Mouse (Mus musculus) hindbrain, embryonic 12.5 days (tissue): ENCODE results near the gene Zfp408. TPM values are rescaled to one million over a fixed set of nuclear protein-coding genes. Genes with fewer than 3 reads are reported as not detected.
"Not testable (repeated sequence)": the region's sequence is repeated elsewhere in the genome, so short reads cannot be mapped to it uniquely, and the experiment has no call there.

Source experiments
- ATAC-seq: fragments of 200-750 bp; cut with Nextera tagmentation; 2 replicates; pipeline ENCODE4 v1.8.0; 2017; ENCODE audit warnings: moderate TSS enrichment; ENCODE audit not compliant: low FRiP score
- H3K27ac ChIP-seq: fragments of 300-500 bp; sonication (generic); 2 replicates; pipeline ENCODE4 v1.5.1; 2016; ENCODE audit warnings: mild to moderate bottlenecking
- H3K27me3 ChIP-seq: fragments of 300-500 bp; sonication (generic); 2 replicates; pipeline ENCODE4 v1.6.1; 2016; ENCODE audit warnings: mild to moderate bottlenecking
- H3K36me3 ChIP-seq: fragments of 300-500 bp; sonication (generic); 2 replicates; pipeline ENCODE4 v1.6.1; 2016; ENCODE audit warnings: mild to moderate bottlenecking
- H3K4me1 ChIP-seq: fragments of 300-500 bp; sonication (generic); 2 replicates; pipeline ENCODE4 v1.6.1; 2016
- H3K4me2 ChIP-seq: fragments of 300-500 bp; sonication (generic); replicated peaks from 2 replicates; pipeline ENCODE4 v1.6.1; 2016; ENCODE audit warnings: mild to moderate bottlenecking
- H3K4me3 ChIP-seq: fragments of 300-500 bp; sonication (generic); 2 replicates; pipeline ENCODE4 v1.5.1; 2016; ENCODE audit warnings: mild to moderate bottlenecking
- H3K9ac ChIP-seq: fragments of 300-500 bp; sonication (generic); 2 replicates; pipeline ENCODE4 v1.6.1; 2016; ENCODE audit warnings: mild to moderate bottlenecking, moderate library complexity
- H3K9me3 ChIP-seq: fragments of 300-500 bp; sonication (generic); replicated peaks from 2 replicates; pipeline ENCODE4 v1.6.1; 2016; ENCODE audit warnings: mild to moderate bottlenecking
- WGBS: fragments of 180-500 bp; shearing (Covaris S2); methylation state at CpG from one replicate; pipeline ENCODE4 v1.1.7; 2016; 5-methylcytosine and 5-hydroxymethylcytosine counted together
- polyA plus RNA-seq: library from polyadenylated mRNA; unstranded; fragments of >200 nt; fragmentation: Nextera tagmentation; extraction: Ambion mirVana; gene quantifications from 2 replicates; pipeline ENCODE4 v1.2.1, GENCODE M21; 2016

Zfp408 gene
- polyA plus RNA-seq, 1 experiment from 2014 or later = 13.0 TPM

GRCm38 (mm10) chr2:91630384-91630783, 19.2 kb downstream of the Zfp408 start:
- H3K4me2 ChIP-seq = no peak overlapping the region
- H3K36me3 ChIP-seq = no peaks in the 10 kb centered on the region
- no peak for ATAC-seq
- H3K27me3 ChIP-seq = no peaks in the 10 kb centered on the region
- no peaks in the 10 kb centered on the region for H3K4me1 ChIP-seq
- H3K27ac ChIP-seq = no peak overlapping the region
- H3K4me3 ChIP-seq = no peak overlapping the region
- H3K9ac ChIP-seq = no peak overlapping the region
- 94% methylated on average over 12 of the region's 12 CpGs for WGBS
- H3K9me3 ChIP-seq = no peaks in the 10 kb centered on the region

- no peaks in the 10 kb centered on the region for H3K9me3 ChIP-seq
Measured at GRCm38 (mm10) chr2:91629682-91630081, 19.9 kb downstream of the Zfp408 start.

GRCm38 (mm10) chr2:91628171-91628570, 21.4 kb downstream of the Zfp408 start:
- H3K4me1 ChIP-seq = no peaks in the 10 kb centered on the region
- WGBS = 92% methylated on average over 8 of the region's 8 CpGs
- no peaks in the 10 kb centered on the region for H3K9me3 ChIP-seq
- no peak overlapping the region for H3K27ac ChIP-seq
- H3K4me3 ChIP-seq = no peak overlapping the region
- no peaks in the 10 kb centered on the region for H3K27me3 ChIP-seq
- H3K36me3 ChIP-seq = peaks cover 6% of the 10 kb centered on the region; the same call in 1 of the 2 replicates
- ATAC-seq = no peak
- H3K4me2 ChIP-seq = no peak overlapping the region
- H3K9ac ChIP-seq = no peak overlapping the region

More at GRCm38 (mm10) chr2:91629682-91630081, 19.9 kb downstream of the Zfp408 start:
- Histone ChIP-seq H3K36me3 (no peaks in the 10 kb centered on the region), H3K4me1 (no peaks in the 10 kb centered on the region), H3K4me3 (no peak overlapping the region), H3K27me3 (no peaks in the 10 kb centered on the region), H3K4me2 (no peak overlapping the region), H3K9ac (no peak overlapping the region), H3K27ac (no peak overlapping the region)
- 86% methylated on average over 18 of the region's 18 CpGs for WGBS
- ATAC-seq = no peak

GRCm38 (mm10) chr2:91627486-91627885, 22.1 kb downstream of the Zfp408 start:
- H3K27ac ChIP-seq = no peak overlapping the region
- H3K9me3 ChIP-seq = no peaks in the 10 kb centered on the region
- H3K9ac ChIP-seq = no peak overlapping the region; the same call in 1 of the 2 replicates
- no peak overlapping the region for H3K4me2 ChIP-seq
- no peaks in the 10 kb centered on the region for H3K4me1 ChIP-seq
- H3K27me3 ChIP-seq = no peaks in the 10 kb centered on the region
- peaks cover 11% of the 10 kb centered on the region; the same call in 1 of the 2 replicates for H3K36me3 ChIP-seq
- WGBS = 79% methylated on average over 5 of the region's 5 CpGs
- no peak overlapping the region for H3K4me3 ChIP-seq
- no peak for ATAC-seq

- not testable (repeated sequence) for H3K4me1 ChIP-seq
- 93% methylated on average over 7 of the region's 7 CpGs for WGBS
Measured at GRCm38 (mm10) chr2:91623366-91623765, 26.2 kb downstream of the Zfp408 start.

GRCm38 (mm10) chr2:91622356-91622755, 27.2 kb downstream of the Zfp408 start:
- Histone ChIP-seq H3K9ac (no peak overlapping the region), H3K36me3 (peaks cover 57% of the 10 kb centered on the region), H3K27ac (no peak overlapping the region), H3K27me3 (no peaks in the 10 kb centered on the region), H3K4me1 (no peaks in the 10 kb centered on the region), H3K9me3 (no peaks in the 10 kb centered on the region), H3K4me2 (no peak overlapping the region), H3K4me3 (no peak overlapping the region)
- 95% methylated on average over 5 of the region's 5 CpGs for WGBS
- no peak for ATAC-seq

More at GRCm38 (mm10) chr2:91623366-91623765, 26.2 kb downstream of the Zfp408 start:
- ATAC-seq, H3K27me3 ChIP-seq, H3K27ac ChIP-seq, H3K9me3 ChIP-seq, H3K9ac ChIP-seq, H3K4me2 ChIP-seq, H3K4me3 ChIP-seq: not testable (repeated sequence)
- H3K36me3 ChIP-seq = peaks cover 47% of the 10 kb centered on the region

- not testable (repeated sequence) for H3K4me1 ChIP-seq, H3K9me3 ChIP-seq, H3K27ac ChIP-seq, H3K4me2 ChIP-seq, H3K27me3 ChIP-seq, ATAC-seq, H3K9ac ChIP-seq, H3K4me3 ChIP-seq
- peaks cover 65% of the 10 kb centered on the region for H3K36me3 ChIP-seq
Measured at GRCm38 (mm10) chr2:91609370-91609769, 40.2 kb downstream of the Zfp408 start.

- 88% methylated on average over 4 of the region's 4 CpGs for WGBS
- Histone ChIP-seq H3K4me3 (no peak overlapping the region), H3K36me3 (peaks cover 84% of the 10 kb centered on the region), H3K9me3 (no peaks in the 10 kb centered on the region), H3K4me1 (no peaks in the 10 kb centered on the region), H3K4me2 (no peak overlapping the region), H3K27me3 (no peaks in the 10 kb centered on the region), H3K9ac (no peak overlapping the region), H3K27ac (no peak overlapping the region)
- no peak for ATAC-seq
Measured at GRCm38 (mm10) chr2:91602389-91602788, 47.2 kb downstream of the Zfp408 start.

GRCm38 (mm10) chr2:91600475-91600874, 49.1 kb downstream of the Zfp408 start:
- no peak overlapping the region for H3K9ac ChIP-seq
- no peaks in the 10 kb centered on the region for H3K27me3 ChIP-seq
- 98% methylated on average over 4 of the region's 4 CpGs for WGBS
- H3K27ac ChIP-seq = no peak overlapping the region
- no peak overlapping the region for H3K4me3 ChIP-seq
- no peaks in the 10 kb centered on the region for H3K9me3 ChIP-seq
- H3K4me2 ChIP-seq = no peak overlapping the region
- H3K36me3 ChIP-seq = peaks cover 86% of the 10 kb centered on the region
- no peak for ATAC-seq
- H3K4me1 ChIP-seq = no peaks in the 10 kb centered on the region

Other genes starting within 250 kb of the Zfp408 start
- gene 1110051M20Rik, start 205.1 kb downstream of the Zfp408 start, polyA plus RNA-seq = 104 and 105 TPM in 2 replicates
- 5.8 and 6.4 TPM in 2 replicates for gene Lrp4, start 192.3 kb downstream of the Zfp408 start, polyA plus RNA-seq
- 136 and 139 TPM in 2 replicates for gene Ckap5, start 123.0 kb downstream of the Zfp408 start, polyA plus RNA-seq
- gene F2, start 13.4 kb downstream of the Zfp408 start, polyA plus RNA-seq = 0.20 and 0.23 TPM in 2 replicates
- 93.6 and 98.3 TPM in 2 replicates for gene Arhgap1, start 69 bp upstream of the Zfp408 start, polyA plus RNA-seq
- gene Atg13, start 60.8 kb upstream of the Zfp408 start, polyA plus RNA-seq = 36.1 and 40.3 TPM in 2 replicates
- gene Harbi1, start 61.1 kb upstream of the Zfp408 start, polyA plus RNA-seq = 20.9 and 25.0 TPM in 2 replicates
- 24.8 and 25.0 TPM in 2 replicates for gene Ambra1, start 80.3 kb upstream of the Zfp408 start, polyA plus RNA-seq